Mouse (Mus musculus): ENCODE data around the gene Hist1h2bg.

- no peak for TF ChIP-seq CTCF (IDR thresholded peaks at IDR 0.05; ENCODE audit: borderline replicate concordance, control insufficient read depth, extremely low read depth, insufficient read depth, low read length, poor library complexity)
- TF ChIP-seq POLR2A (IDR thresholded peaks at IDR 0.05; ENCODE audit: control insufficient read depth, extremely low read depth, insufficient read depth, low read length, poor library complexity), result no peak
These were observed 45.3 kb upstream of the Hist1h2bg start for GRCm38 (mm10) chr13:23525901-23526300.

Data from thymus, adult 2 months (tissue).